Mouse (Mus musculus) liver, postnatal 0 days (tissue): ENCODE results near the gene Cars2.

ENCODE experiments used
- CTCF ChIP-seq: sonication (generic); IDR thresholded peaks from 2 replicates; pipeline ENCODE4 v1.5.1; 2016; ENCODE audit warnings: antibody characterized with exemption, low read depth
- EP300 ChIP-seq: IDR thresholded peaks from 2 replicates; pipeline ENCODE4 v1.6.1; 2016; ENCODE audit warnings: antibody characterized with exemption, low read depth, mild to moderate bottlenecking

DNA sequence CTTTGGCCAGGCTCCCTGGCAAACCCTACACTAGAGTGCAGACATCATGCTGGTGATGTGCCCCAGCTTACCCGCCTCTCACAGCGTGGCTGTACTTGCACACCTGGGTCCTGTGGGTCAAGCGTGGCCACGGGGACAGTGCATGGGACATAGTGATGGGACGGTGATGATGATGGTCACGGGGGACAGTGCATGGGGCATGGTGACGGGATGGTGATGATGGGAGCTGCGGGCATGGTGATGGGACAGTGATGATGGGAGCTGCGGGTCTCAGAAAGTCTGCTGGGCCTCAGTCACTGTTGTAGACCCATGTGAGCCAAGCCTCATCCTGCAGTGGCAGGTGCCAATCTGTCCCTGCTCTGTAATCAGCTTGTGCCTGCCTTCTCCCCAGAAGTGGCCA is 34.3 kb downstream of the Cars2 start:
- no peak for TF ChIP-seq CTCF
- no peak for TF ChIP-seq EP300
